Mouse (Mus musculus): ENCODE data around the gene Sesn3. TPM values are rescaled to one million over a fixed set of nuclear protein-coding genes. Genes with fewer than 3 reads are reported as not detected.
A peak's percentile ranks its signal among the peaks of the same experiment; 100 is the strongest.
"Not testable (repeated sequence)": the region's sequence is repeated elsewhere in the genome, so short reads cannot be mapped to it uniquely, and the experiment has no call there.

Sesn3 gene
- total RNA-seq, 1 experiment from 2014 or later = 75.5 TPM

DNA sequence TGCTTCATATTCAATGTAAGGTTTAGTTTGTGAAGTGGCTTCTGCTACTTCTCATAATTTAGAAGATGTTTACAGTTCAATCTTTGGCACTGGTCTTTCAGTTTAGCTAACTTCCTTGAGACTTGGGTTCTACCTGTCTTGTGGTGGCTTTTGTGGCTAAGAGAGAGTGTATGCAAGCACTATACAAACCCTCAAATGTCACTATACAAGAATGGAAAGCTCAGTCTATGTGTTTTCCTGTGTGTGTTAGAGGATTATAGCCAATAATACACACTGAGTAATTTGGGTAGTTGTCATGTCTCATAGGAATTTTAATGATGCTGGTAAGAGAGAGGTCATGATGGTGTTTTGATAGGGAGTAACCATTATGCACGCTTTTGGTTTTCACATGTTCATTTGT, 5.8 kb downstream of the Sesn3 start:
- no peak for DNase-seq

GRCm38 (mm10) chr9:14285036-14285435, 10.2 kb downstream of the Sesn3 start:
- peak; percentile 26 for DNase-seq

- no peak for DNase-seq
Observed at GRCm38 (mm10) chr9:14287234-14287633, 12.4 kb downstream of the Sesn3 start.

DNA sequence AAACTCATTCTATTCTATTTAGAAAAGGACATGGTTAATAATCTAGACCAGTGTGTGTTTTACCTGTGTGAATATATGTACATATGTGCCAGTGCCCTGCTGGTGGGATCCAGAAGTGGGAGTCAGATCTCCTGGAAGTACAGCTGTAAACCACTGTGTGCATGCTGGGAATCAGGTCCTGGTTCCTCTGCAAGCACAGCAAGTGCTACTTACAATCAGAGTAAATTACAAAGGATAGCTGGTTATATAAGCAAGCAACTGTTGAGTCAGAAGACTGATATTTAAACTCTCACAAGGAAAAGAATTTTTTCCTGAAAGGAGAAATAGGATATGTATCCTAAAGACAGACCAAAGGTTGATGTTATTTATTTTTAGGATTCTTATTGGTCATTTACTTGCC, 13.6 kb downstream of the Sesn3 start:
- DNase-seq = no peak

DNA sequence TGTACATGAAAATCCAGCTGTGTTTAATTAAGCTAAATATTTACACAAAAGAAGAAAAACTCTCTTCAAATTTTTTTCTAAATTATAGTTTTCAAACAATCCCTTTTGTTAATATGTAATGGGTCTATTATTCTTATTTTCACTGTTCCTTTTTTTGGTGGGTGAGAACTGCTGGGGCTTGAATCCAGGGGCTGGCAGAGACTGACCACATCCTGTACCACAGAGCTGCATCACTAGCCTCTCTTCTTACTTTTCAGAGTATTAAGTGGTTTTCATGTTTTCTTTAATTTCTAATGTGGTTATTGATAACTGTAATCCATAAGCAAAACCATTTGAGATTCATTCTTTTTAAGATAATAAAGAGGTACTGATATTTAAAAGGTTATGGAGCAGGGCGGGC, 19.0 kb downstream of the Sesn3 start:
- no peak for DNase-seq

GRCm38 (mm10) chr9:14295680-14296440, 21.0 kb downstream of the Sesn3 start:
- DNase-seq = no peak

DNA sequence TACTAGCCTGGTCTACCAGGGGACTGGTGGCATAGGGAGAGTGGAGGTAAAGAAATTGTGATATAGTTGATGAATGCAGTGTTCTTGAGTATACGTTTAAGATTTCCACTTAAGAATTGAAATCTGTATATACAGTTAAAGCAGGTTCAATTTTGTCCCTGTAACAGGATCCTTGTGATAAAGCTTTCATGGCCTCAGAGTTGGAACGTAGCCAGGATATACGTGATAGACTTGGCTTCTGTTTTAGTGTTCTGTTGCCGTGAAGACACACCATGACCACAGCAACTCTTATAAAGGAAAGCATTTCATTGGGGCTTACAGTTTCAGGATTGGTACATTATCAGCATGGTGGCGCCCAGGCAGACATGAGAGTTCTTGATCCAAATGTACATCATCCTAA, 22.3 kb downstream of the Sesn3 start:
- DNase-seq = no peak

DNA sequence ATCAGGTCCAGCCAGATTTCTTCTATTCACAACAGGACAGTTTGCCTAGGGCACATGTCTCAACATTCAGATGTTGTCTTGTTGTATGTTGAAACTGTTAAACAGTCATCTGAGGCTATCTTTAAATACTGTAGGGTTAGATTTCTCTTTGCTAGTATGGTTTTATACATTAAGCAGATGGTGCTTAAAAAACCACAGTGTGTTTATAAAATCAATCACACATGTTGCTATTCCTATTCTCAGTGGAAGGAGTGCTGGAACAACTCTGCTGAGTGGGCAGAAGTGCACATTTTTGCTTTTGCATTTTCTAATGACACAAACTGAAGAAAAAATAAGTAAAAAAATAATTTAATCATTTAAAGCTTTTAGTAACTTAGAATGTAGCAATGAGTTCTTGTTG, 25.0 kb downstream of the Sesn3 start:
- DNase-seq = no peak

DNA sequence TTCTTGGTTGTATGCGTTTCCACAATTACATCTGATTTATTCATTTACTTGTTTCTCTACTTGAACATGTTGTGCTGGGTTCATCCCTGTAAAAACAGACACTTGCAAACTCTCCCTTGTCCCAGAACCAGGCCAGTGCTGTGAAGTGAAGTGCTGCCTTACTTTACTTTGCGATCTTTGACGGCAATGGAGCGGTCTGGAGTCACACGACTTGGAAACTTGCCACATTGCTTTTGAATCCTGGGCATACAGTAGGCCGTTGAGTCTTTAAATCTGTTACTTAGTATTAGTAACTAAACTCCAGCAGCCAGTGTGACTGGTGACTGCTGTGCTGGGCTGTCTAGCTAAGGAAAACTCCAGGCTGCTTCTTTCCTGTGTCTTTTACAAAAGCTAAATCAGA, 25.9 kb downstream of the Sesn3 start:
- no peak for DNase-seq

- DNase-seq = no peak
Observed at GRCm38 (mm10) chr9:14304262-14304968, 29.5 kb downstream of the Sesn3 start.

GRCm38 (mm10) chr9:14307341-14307740, 32.5 kb downstream of the Sesn3 start:
- DNase-seq = no peak

- DNase-seq = no peak
Observed at GRCm38 (mm10) chr9:14313968-14314367, 39.1 kb downstream of the Sesn3 start.

DNA sequence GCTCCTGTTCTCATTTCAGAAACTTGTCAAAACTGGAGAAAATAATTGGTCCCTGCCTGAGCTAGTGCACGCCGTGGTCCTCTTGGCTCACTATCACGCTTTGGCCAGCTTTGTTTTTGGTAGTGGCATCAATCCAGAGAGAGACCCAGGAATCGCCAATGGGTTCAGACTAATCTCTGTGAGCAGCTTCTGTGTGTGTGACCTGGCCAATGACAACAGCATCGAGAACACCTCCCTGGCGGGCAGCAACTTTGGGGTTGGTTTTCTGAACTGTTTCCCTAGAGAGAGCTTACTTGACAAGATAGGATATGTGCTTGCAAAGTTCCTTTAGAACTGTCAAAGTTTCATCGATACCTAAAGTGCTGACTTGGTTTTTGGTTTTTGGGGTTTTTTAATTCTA, 39.6 kb downstream of the Sesn3 start:
- no peak for DNase-seq

- no peak for DNase-seq
Observed at GRCm38 (mm10) chr9:14316618-14317017, 41.8 kb downstream of the Sesn3 start.

DNA sequence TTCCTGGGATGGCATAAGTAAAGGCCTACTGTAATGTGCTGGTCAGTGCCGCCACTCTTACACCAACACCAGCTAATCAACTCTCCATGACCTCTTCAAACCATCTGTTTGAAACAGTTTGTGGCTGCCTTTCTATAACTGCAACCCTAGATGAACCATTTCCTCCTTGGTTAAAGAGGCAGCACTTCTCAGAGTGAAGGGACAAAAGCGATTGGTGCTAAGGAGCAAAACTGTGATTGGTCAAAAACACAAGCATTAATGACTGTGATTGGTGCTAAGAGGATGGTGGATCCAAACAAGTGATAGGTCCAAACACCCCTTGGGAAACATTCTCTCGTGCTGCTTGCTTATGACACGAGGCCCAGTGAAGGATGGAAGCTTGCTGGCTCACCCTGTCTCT, 61.0 kb downstream of the Sesn3 start:
- no peak for DNase-seq

DNA sequence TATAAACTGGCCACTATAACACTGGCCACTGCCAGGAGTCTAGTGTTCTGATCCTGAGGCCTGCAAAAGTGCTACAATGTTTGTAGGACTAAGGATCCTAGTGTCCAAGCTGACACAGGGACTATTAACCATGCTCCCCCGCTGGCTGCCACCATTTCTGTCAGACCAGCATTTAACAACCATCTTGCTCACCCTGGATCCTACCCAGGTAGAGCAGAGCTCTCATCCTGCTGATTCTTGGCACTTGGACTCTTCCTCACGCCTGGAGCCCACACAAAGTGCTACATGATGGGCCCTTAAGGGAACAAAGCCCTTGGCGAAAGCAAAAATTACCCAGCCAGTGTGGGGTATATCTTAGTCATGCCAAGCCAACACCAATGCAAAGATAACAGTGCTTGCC, 62.0 kb downstream of the Sesn3 start:
- no peak for DNase-seq

- peak; percentile 46 for DNase-seq
Observed at GRCm38 (mm10) chr9:14338701-14339100, 63.8 kb downstream of the Sesn3 start.

GRCm38 (mm10) chr9:14342041-14342668, 67.3 kb downstream of the Sesn3 start:
- peak; percentile 69 for DNase-seq

- DNase-seq = not testable (repeated sequence)
Observed at GRCm38 (mm10) chr9:14345866-14346265, 71.0 kb downstream of the Sesn3 start.

GRCm38 (mm10) chr9:14348416-14348815, 73.5 kb downstream of the Sesn3 start:
- no peak for DNase-seq

GRCm38 (mm10) chr9:14349380-14349779, 74.5 kb downstream of the Sesn3 start:
- DNase-seq = no peak

- DNase-seq = no peak
Observed at GRCm38 (mm10) chr9:14350787-14351186, 75.9 kb downstream of the Sesn3 start.

- no peak for DNase-seq
Observed at GRCm38 (mm10) chr9:14352337-14352736, 77.5 kb downstream of the Sesn3 start.

Data from adrenal gland, postnatal 25 days (tissue).